Mouse (Mus musculus) forelimb bud, embryonic 11.5 days (tissue): ENCODE results near the gene Mrpl51.

Experiments used
- DNase-seq: peaks from one replicate; pipeline ENCODE4 v3.0.0-alpha.2; 2012; ENCODE audit warnings: low read depth, low spot score

Gene Mrpl51

DNA sequence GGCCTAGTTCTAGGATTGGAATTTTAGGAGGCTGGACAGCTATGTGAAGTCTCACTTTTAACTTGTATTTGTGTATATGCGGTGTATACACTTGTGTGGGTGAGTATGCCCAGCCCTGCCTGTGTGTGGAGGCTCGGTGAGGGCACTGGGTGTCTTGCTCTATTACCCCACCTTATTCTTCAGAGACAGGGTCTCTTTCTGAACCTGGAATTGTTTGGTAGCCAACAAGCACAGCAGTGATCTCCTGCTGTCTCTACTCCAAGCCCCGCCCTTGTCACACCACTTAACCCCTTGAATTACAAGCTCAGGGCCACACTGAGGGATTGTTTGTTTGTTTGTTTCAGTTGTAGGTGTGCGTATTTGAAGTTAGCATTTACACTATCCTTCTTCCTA, 40.4 kb downstream of the Mrpl51 start:
- DNase-seq = no peak

DNA sequence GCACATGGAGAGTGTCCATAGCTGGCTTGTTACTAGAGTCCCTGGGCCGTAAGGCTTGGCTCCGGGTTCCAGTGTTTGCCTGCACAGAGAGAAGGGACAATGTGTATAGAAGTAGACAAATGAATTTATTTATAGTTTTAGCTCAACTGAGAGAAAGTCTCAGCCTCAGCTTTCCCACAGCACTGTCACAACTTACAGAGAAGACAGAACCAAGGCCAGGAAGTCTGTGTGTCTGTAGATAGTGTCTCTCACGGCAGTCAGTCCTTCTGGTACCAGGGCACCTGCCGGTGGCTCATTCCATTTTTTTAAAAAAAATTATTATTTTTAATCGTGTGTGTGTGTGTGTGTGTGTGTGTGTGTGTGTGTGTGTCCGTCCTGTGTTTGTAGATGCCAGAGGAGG, 40.9 kb downstream of the Mrpl51 start:
- DNase-seq = no peak

DNA sequence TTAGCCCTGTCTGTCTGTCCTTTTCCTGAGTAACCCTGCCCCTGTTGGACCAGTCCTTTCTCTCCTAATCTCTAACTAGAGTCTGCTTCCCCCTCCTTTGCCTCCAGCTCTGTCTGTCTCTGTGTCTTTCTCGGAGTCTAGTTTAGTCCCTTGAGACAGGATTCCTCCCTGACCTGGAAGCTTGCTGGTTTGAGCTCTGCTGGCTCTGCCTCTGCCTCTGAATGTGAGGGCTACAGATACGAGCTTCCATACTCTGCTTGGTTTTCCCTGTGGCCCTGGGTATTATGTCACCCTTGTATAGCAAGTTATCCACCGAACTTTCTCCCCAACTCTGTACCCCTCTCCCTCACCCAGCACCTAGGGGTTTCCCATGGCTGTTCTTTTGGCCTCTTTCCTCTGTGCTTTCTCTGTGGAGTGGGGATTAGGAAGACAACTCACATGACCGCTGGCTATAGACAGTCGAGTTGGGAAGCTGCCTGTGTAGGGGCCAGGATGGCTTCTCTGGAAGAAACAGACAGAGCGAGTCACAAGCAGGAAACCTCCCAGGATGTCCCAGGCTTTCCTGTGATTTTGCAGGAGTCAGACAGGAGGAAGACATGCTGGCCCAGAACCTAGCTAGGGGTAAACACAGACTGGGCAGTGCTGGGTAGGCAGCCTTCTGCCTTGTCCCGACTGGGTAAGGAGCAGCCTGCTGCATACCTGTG, 42.4 kb downstream of the Mrpl51 start:
- DNase-seq = no peak

DNA sequence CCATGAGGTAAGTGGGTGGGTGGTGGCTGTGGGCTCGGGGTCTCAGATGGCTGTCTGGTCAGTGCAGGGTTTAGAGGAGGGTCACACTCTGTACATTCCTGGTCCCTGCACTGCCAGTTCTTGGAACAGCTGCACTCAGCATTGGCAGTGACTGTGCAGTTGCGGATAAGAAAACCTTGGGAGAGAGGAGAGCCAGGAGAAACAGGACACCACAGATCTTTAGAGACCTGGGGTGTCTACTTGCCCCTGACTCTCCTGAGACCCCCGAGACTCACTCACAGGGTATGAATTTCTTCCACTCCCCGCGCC, 42.9 kb downstream of the Mrpl51 start:
- no peak for DNase-seq

DNA sequence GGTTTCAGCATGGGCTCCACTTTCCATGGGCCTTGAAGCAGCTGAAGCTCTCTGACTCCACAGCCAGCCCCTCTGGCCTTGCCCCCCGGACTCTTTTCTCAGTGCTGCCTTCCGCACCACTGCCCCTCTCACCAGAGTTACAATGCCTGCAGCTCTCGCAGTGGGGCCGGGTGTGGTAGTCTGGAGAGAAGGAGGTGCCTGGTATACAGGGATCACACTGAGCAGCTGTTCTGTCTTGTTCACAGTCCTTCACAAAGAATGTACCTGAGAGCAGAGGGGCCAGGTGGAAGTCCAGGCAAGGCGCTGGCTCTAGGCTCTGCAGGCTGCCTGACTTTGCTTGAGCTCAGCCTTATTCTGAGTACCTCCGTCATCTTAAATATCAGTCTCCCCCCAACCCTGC, 44.7 kb downstream of the Mrpl51 start:
- no peak for DNase-seq

DNA sequence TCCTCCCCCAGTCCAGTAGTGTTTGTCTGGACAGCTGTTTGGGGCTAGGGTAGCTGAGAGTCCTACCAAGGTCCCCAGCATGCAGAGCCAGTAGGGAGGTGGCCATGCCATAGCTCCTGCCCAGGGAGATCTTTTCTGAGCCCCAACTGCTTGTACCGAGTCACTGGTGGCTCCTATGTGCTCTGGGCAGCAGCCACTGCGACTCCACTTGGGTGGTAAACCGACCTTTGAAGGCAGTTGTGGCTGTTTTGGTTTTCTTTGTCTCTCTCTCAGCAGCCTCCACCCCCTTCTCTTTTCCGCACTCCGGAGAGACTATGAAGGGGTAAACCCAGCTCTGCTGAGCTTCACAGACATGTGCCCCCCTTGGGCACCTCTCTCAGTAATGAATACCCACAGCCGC, 45.2 kb downstream of the Mrpl51 start, which contains the start of gene Cd27:
Cd27 (minus strand) TSS at position 229 of the 400 bp plus-strand sequence.
- DNase-seq = no peak

DNA sequence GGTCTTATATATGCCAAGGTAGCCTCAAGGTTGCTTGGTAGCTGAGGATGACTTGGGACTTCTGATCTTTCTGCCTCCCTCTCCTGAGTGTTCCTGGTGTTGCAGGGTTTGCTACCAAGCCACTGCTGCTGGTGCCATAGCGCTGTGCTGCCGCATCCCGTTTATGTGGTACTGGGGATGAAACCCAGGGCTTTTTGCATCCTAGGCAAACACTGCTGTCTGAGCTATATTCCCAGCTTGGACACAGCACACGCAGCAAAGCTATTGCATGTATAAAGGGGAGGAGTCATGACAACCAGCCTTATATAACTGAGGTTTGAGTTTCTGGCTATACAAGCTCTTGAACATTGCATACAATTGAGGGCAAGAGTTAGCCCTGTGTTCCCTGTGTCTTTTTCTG, 45.8 kb downstream of the Mrpl51 start:
- no peak for DNase-seq

DNA sequence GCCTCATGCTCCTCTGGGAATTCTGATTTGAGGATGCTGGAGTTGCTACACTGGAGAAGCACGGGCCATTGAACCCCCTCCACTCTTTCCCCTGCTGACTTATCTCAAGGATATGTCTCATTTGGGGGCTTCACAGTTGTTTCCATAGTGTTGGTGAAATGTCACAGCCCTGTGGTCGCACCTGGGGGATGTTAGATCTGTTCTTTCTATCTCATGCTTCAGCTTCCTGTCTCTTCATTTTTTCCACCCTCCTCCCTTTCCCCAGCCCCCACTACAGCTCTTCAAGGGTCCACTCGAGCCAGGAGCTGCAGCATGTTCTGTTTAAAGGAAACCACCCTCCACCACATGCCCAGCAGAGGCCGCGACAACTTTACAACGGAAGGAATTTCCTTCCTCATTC, 46.8 kb downstream of the Mrpl51 start:
- DNase-seq = no peak

DNA sequence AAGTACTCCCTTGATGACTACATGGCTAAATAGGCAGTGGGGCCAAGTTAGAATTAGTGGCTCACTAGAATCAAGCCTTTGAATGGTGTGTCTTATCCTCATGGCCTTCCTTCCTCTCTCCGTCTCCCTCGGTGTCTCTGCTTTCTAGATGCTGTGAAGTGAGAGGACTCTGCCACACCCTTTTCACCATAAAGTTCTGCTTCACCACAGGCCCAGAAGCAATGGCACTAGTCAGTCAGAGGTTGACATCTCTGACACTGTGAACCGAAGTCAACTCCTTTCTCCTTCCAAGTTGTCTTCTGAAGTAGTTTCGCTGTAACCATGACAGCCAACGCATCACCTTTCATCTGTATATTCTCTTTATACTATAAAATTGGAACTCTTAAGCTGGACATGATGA, 47.9 kb downstream of the Mrpl51 start:
- no peak for DNase-seq

DNA sequence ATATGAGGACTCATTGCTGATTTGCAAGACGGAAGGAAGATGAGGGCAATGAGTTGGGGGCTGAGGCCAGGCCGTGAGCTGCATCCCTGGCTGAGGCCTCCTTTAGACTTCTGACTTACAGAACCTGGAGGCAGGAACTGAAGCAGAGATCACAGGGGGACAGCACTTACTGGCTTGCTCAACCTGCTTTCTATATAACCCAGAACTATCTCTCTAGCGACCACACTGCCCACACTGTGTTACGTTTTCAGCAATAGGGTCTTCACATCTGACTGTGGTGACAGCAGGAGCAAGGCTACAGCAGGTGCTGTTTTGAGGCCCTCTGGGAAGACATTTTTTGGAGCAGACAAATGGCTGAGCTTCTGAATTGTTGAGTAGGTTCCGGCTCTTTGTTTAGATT, 49.0 kb downstream of the Mrpl51 start:
- no peak for DNase-seq

DNA sequence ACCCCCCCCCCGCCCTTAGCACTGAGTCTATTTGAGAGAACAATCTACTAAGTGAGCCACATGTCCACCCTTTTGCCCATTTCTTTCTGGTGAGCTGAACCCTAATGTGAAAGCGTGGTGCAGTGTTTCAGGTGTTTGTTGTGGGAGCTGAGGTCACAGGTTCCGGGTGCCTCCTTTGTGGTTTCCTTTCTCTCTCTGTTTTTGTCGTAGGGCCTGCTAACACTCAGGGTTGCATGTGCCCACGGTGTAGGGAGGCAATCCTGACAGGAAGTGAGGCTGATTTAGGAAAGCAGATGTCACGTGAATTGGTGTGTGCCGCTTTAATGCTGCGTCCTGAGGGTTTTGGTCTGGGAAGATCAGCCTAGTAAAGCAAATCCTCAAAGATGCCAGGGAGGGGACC, 50.0 kb downstream of the Mrpl51 start:
- DNase-seq = no peak

DNA sequence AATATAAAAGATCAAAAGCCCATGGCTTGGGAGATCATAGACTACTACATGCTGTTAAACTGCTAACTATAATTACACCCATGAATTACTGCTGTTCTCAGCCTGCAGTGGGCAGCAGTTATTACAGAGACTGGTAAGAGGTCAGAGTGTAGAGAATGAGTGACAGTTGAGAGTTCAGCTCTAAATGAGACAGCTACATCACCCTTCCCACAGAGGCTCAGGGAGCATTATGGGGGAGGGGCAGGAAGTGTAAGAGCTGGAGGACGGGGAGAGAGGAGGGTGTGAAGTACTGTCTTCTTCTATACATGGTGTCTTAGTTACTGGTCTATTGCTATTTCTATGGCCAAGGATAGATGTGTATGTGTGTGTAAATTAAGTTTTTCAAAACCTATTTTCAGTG, 53.0 kb downstream of the Mrpl51 start:
- DNase-seq = no peak
